Mouse (Mus musculus): Measurements from ENCODE around the gene Usp24. TPM values are rescaled to one million over a fixed set of nuclear protein-coding genes. Genes with fewer than 3 reads are reported as not detected.

Gene Usp24
- total and polyA plus RNA-seq, 2 experiments from 2014 or later, result 10.2 to 28.6 TPM

GRCm38 (mm10) chr4:106435426-106435825, 119.4 kb downstream of the Usp24 start:
- no peaks in the 10 kb centered on the region for H3K9me3 ChIP-seq (ENCODE audit: low read length)
- WGBS, result 93% methylated on average over 2 of the region's 2 CpGs
- DNase-seq (ENCODE audit: low spot score) (no peak), ATAC-seq (ENCODE audit: low FRiP score) (no peak)
- no peak overlapping the region for H3K9ac ChIP-seq (replicated peaks; ENCODE audit: low read length, poor library complexity, severe bottlenecking)
- H3K4me2 ChIP-seq (ENCODE audit: low read depth, low read length, poor library complexity, severe bottlenecking), result no peak overlapping the region
- H3K4me1 ChIP-seq (ENCODE audit: insufficient read depth, low read length), result no peaks in the 10 kb centered on the region
- peaks cover 63% of the 10 kb centered on the region for H3K36me3 ChIP-seq (ENCODE audit: insufficient read depth, low read length)
- no peak overlapping the region for H3K27ac ChIP-seq (ENCODE audit: low read depth, low read length)
- H3K27me3 ChIP-seq (ENCODE audit: insufficient read depth, low read length), result no peaks in the 10 kb centered on the region
- H3K4me3 ChIP-seq (ENCODE audit: low read depth, low read length), result no peak overlapping the region
- no peak for TF ChIP-seq CTCF (IDR thresholded peaks at IDR 0.05)

- ATAC-seq (ENCODE audit: low FRiP score), result no peak
- peaks cover 62% of the 10 kb centered on the region for H3K36me3 ChIP-seq (ENCODE audit: insufficient read depth, low read length)
- H3K9me3 ChIP-seq (ENCODE audit: low read length), result no peaks in the 10 kb centered on the region
- H3K4me2 ChIP-seq (ENCODE audit: low read depth, low read length, poor library complexity, severe bottlenecking), result no peak overlapping the region
- WGBS, result 65% methylated on average over 4 of the region's 4 CpGs
- H3K27me3 ChIP-seq (ENCODE audit: insufficient read depth, low read length), result no peaks in the 10 kb centered on the region
- no peak overlapping the region for H3K4me3 ChIP-seq (ENCODE audit: low read depth, low read length)
- H3K4me1 ChIP-seq (ENCODE audit: insufficient read depth, low read length), result no peaks in the 10 kb centered on the region
- H3K9ac ChIP-seq (replicated peaks; ENCODE audit: low read length, poor library complexity, severe bottlenecking), result no peak overlapping the region
- DNase-seq (ENCODE audit: low spot score), result peak; percentile 67
- H3K27ac ChIP-seq (ENCODE audit: low read depth, low read length), result no peak overlapping the region
- TF ChIP-seq CTCF (IDR thresholded peaks at IDR 0.05), result peak; percentile 81
Measured at GRCm38 (mm10) chr4:106436475-106436874, 120.5 kb downstream of the Usp24 start.

- H3K4me2 ChIP-seq (ENCODE audit: low read depth, low read length, poor library complexity, severe bottlenecking), result no peak overlapping the region
- WGBS, result 95% methylated on average over 5 of the region's 5 CpGs
- no peak overlapping the region for H3K27ac ChIP-seq (ENCODE audit: low read depth, low read length)
- TF ChIP-seq CTCF (IDR thresholded peaks at IDR 0.05), result no peak
- H3K4me3 ChIP-seq (ENCODE audit: low read depth, low read length), result no peak overlapping the region
- DNase-seq (ENCODE audit: low spot score), result no peak
- peaks cover 61% of the 10 kb centered on the region for H3K36me3 ChIP-seq (ENCODE audit: insufficient read depth, low read length)
- H3K4me1 ChIP-seq (ENCODE audit: insufficient read depth, low read length), result no peaks in the 10 kb centered on the region
- ATAC-seq (ENCODE audit: low FRiP score), result no peak
- H3K27me3 ChIP-seq (ENCODE audit: insufficient read depth, low read length), result no peaks in the 10 kb centered on the region
- H3K9me3 ChIP-seq (ENCODE audit: low read length), result no peaks in the 10 kb centered on the region
- H3K9ac ChIP-seq (replicated peaks; ENCODE audit: low read length, poor library complexity, severe bottlenecking), result no peak overlapping the region
Measured at GRCm38 (mm10) chr4:106437207-106437606, 121.2 kb downstream of the Usp24 start.

- no peak for ATAC-seq (ENCODE audit: low FRiP score)
- Histone ChIP-seq H3K4me2 (ENCODE audit: low read depth, low read length, poor library complexity, severe bottlenecking) (no peak overlapping the region), H3K36me3 (ENCODE audit: insufficient read depth, low read length) (peaks cover 61% of the 10 kb centered on the region), H3K9ac (replicated peaks; ENCODE audit: low read length, poor library complexity, severe bottlenecking) (no peak overlapping the region), H3K27ac (ENCODE audit: low read depth, low read length) (no peak overlapping the region), H3K4me1 (ENCODE audit: insufficient read depth, low read length) (no peaks in the 10 kb centered on the region), H3K4me3 (ENCODE audit: low read depth, low read length) (no peak overlapping the region), H3K9me3 (ENCODE audit: low read length) (no peaks in the 10 kb centered on the region), H3K27me3 (ENCODE audit: insufficient read depth, low read length) (no peaks in the 10 kb centered on the region)
- WGBS, result 93% methylated on average over 5 of the region's 5 CpGs
- DNase-seq (ENCODE audit: low spot score), result no peak
- TF ChIP-seq CTCF (IDR thresholded peaks at IDR 0.05), result no peak
Measured at GRCm38 (mm10) chr4:106438763-106439162, 122.8 kb downstream of the Usp24 start.

- Histone ChIP-seq H3K4me2 (ENCODE audit: low read depth, low read length, poor library complexity, severe bottlenecking) (no peak overlapping the region), H3K9me3 (ENCODE audit: low read length) (no peaks in the 10 kb centered on the region), H3K4me1 (ENCODE audit: insufficient read depth, low read length) (no peaks in the 10 kb centered on the region), H3K27ac (ENCODE audit: low read depth, low read length) (no peak overlapping the region), H3K36me3 (ENCODE audit: insufficient read depth, low read length) (peaks cover 39% of the 10 kb centered on the region), H3K9ac (replicated peaks; ENCODE audit: low read length, poor library complexity, severe bottlenecking) (no peak overlapping the region), H3K27me3 (ENCODE audit: insufficient read depth, low read length) (no peaks in the 10 kb centered on the region), H3K4me3 (ENCODE audit: low read depth, low read length) (no peak overlapping the region)
- ATAC-seq (ENCODE audit: low FRiP score) (no peak), DNase-seq (ENCODE audit: low spot score) (no peak)
- 82% methylated on average over 6 of the region's 6 CpGs for WGBS
- peak; percentile 15; the same call in 1 of the 2 replicates for TF ChIP-seq CTCF (IDR thresholded peaks at IDR 0.05)
Measured at GRCm38 (mm10) chr4:106443182-106443581, 127.2 kb downstream of the Usp24 start.

- H3K36me3 ChIP-seq (ENCODE audit: insufficient read depth, low read length), result peaks cover 6% of the 10 kb centered on the region; the same call in 1 of the 2 replicates
- H3K4me2 ChIP-seq (ENCODE audit: low read depth, low read length, poor library complexity, severe bottlenecking), result no peak overlapping the region
- no peaks in the 10 kb centered on the region for H3K9me3 ChIP-seq (ENCODE audit: low read length)
- H3K9ac ChIP-seq (replicated peaks; ENCODE audit: low read length, poor library complexity, severe bottlenecking), result no peak overlapping the region
- WGBS, result 85% methylated on average over 8 of the region's 8 CpGs
- H3K4me3 ChIP-seq (ENCODE audit: low read depth, low read length), result no peak overlapping the region
- no peaks in the 10 kb centered on the region for H3K27me3 ChIP-seq (ENCODE audit: insufficient read depth, low read length)
- TF ChIP-seq CTCF (IDR thresholded peaks at IDR 0.05), result no peak
- H3K4me1 ChIP-seq (ENCODE audit: insufficient read depth, low read length), result no peaks in the 10 kb centered on the region
- DNase-seq (ENCODE audit: low spot score) (no peak), ATAC-seq (ENCODE audit: low FRiP score) (no peak)
- H3K27ac ChIP-seq (ENCODE audit: low read depth, low read length), result no peak overlapping the region
Measured at GRCm38 (mm10) chr4:106449306-106449705, 133.3 kb downstream of the Usp24 start.
